Mouse (Mus musculus) kidney, adult 18-20 months (tissue): Measurements from ENCODE around the gene Ccdc148.

Source experiments
- DNase-seq: peaks from one replicate; pipeline ENCODE4 v3.0.0; 2021

The Ccdc148 gene

GRCm38 (mm10) chr2:59160605-59160963 lies at the start of gene Ccdc148, which contains the start of gene Pkp4:
TSS of gene Ccdc148 (minus strand) at chr2:59160683.
TSS of gene Pkp4 (plus strand) at chr2:59160850.
- DNase-seq: peak; percentile 93

GRCm38 (mm10) chr2:59208276-59208675 lies 47.8 kb upstream of the Ccdc148 start:
- no peak for DNase-seq

- DNase-seq: peak; percentile 1
Measured at GRCm38 (mm10) chr2:59207725-59208124, 47.2 kb upstream of the Ccdc148 start.

GRCm38 (mm10) chr2:59207240-59207639 lies 46.8 kb upstream of the Ccdc148 start:
- peak; percentile 2 for DNase-seq

- DNase-seq: no peak
Measured at GRCm38 (mm10) chr2:59206190-59206589, 45.7 kb upstream of the Ccdc148 start.

GRCm38 (mm10) chr2:59205092-59205491 lies 44.6 kb upstream of the Ccdc148 start:
- DNase-seq: no peak

GRCm38 (mm10) chr2:59203627-59204425 lies 43.3 kb upstream of the Ccdc148 start:
- DNase-seq: no peak

- DNase-seq: no peak
Measured at GRCm38 (mm10) chr2:59202930-59203329, 42.4 kb upstream of the Ccdc148 start.

GRCm38 (mm10) chr2:59200511-59200910 lies 40.0 kb upstream of the Ccdc148 start:
- no peak for DNase-seq

- no peak for DNase-seq
Measured at GRCm38 (mm10) chr2:59199476-59199976, 39.0 kb upstream of the Ccdc148 start.

GRCm38 (mm10) chr2:59197156-59197555 lies 36.7 kb upstream of the Ccdc148 start:
- DNase-seq: no peak

- no peak for DNase-seq
Measured at GRCm38 (mm10) chr2:59193117-59193516, 32.6 kb upstream of the Ccdc148 start.

- no peak for DNase-seq
Measured at GRCm38 (mm10) chr2:59191466-59191865, 31.0 kb upstream of the Ccdc148 start.

GRCm38 (mm10) chr2:59190186-59190585 lies 29.7 kb upstream of the Ccdc148 start:
- no peak for DNase-seq

- DNase-seq: peak; percentile 40
Measured at GRCm38 (mm10) chr2:59189661-59190185, 29.2 kb upstream of the Ccdc148 start.

GRCm38 (mm10) chr2:59188306-59188705 lies 27.8 kb upstream of the Ccdc148 start:
- DNase-seq: no peak

GRCm38 (mm10) chr2:59186966-59187365 lies 26.5 kb upstream of the Ccdc148 start:
- no peak for DNase-seq

- DNase-seq: peak; percentile 78
Measured at GRCm38 (mm10) chr2:59186122-59186521, 25.6 kb upstream of the Ccdc148 start.

GRCm38 (mm10) chr2:59184107-59185064 lies 23.9 kb upstream of the Ccdc148 start:
- DNase-seq: no peak

GRCm38 (mm10) chr2:59183541-59183940 lies 23.1 kb upstream of the Ccdc148 start:
- no peak for DNase-seq

GRCm38 (mm10) chr2:59181321-59182113 lies 21.0 kb upstream of the Ccdc148 start:
- peak; percentile 3 for DNase-seq

GRCm38 (mm10) chr2:59179487-59179886 lies 19.0 kb upstream of the Ccdc148 start:
- DNase-seq: peak; percentile 14
